Mouse (Mus musculus) megakaryocyte-erythroid progenitor cell, adult 5-6 weeks (primary cell): Measurements from ENCODE around the gene Slfn5. TPM values are rescaled to one million over a fixed set of nuclear protein-coding genes. Genes with fewer than 3 reads are reported as not detected.
A peak's percentile ranks its signal among the peaks of the same experiment; 100 is the strongest.
"Not testable (repeated sequence)": the region's sequence is repeated elsewhere in the genome, so short reads cannot be mapped to it uniquely, and the experiment has no call there.

Experiments used
- ATAC-seq: replicated peaks from 2 replicates; pipeline ENCODE4 v1.8.0; 2016; ENCODE audit warnings: mild to moderate bottlenecking, inconsistent platforms; ENCODE audit not compliant: severe bottlenecking, poor library complexity, low FRiP score, low TSS enrichment
- total RNA-seq, 2 experiments: library from RNA; stranded (forward) in 1 of 2; stranded (reverse) in 1 of 2; fragments of 200-1000, 215-1000 nt in 1 of 2; fragments of >200 nt in 1 of 2; fragmentation: Nextera tagmentation in 1 of 2; gene quantifications; 2 replicates each; pipeline ENCODE4 v1.2.3; 2014 to 2017

Gene Slfn5
- 1.1 and 2.5 TPM in 2 replicates for total RNA-seq (2014; fragmentation: Nextera tagmentation)
- total RNA-seq (2017), result 2.8 and 5.5 TPM in 2 replicates

- no peak for ATAC-seq
Measured at GRCm38 (mm10) chr11:82950736-82951481, at the start of gene Slfn5. Slfn5 (plus strand) TSS chr11:82951349.

- no peak for ATAC-seq
Measured at GRCm38 (mm10) chr11:82901606-82902310, 49.4 kb upstream of the Slfn5 start.

- ATAC-seq, result no peak
Measured at GRCm38 (mm10) chr11:82904952-82905351, 46.2 kb upstream of the Slfn5 start.

GRCm38 (mm10) chr11:82905816-82906215 is 45.3 kb upstream of the Slfn5 start:
- ATAC-seq, result no peak

- ATAC-seq, result peak; percentile 77
Measured at GRCm38 (mm10) chr11:82907651-82908607, 43.2 kb upstream of the Slfn5 start, which contains the start of gene Nle1. Nle1 (minus strand) TSS chr11:82908411.

GRCm38 (mm10) chr11:82908608-82908989 is 42.5 kb upstream of the Slfn5 start:
- ATAC-seq, result no peak

GRCm38 (mm10) chr11:82910250-82910649 is 40.9 kb upstream of the Slfn5 start, which contains the start of gene Unc45b:
Unc45b (plus strand) TSS chr11:82910550.
- ATAC-seq, result no peak

GRCm38 (mm10) chr11:82910679-82911389 is 40.3 kb upstream of the Slfn5 start:
- no peak for ATAC-seq

GRCm38 (mm10) chr11:82914711-82915352 is 36.3 kb upstream of the Slfn5 start:
- peak; percentile 79 for ATAC-seq

- no peak for ATAC-seq
Measured at GRCm38 (mm10) chr11:82920768-82921167, 30.4 kb upstream of the Slfn5 start.

GRCm38 (mm10) chr11:82921691-82922090 is 29.5 kb upstream of the Slfn5 start:
- ATAC-seq, result no peak

GRCm38 (mm10) chr11:82923910-82924309 is 27.2 kb upstream of the Slfn5 start:
- ATAC-seq, result not testable (repeated sequence)

- ATAC-seq, result 0 out of 2 replicates have a peak, but pooled peaks have one; percentile 50
Measured at GRCm38 (mm10) chr11:82928897-82929632, 22.1 kb upstream of the Slfn5 start.

GRCm38 (mm10) chr11:82929633-82929950 is 21.6 kb upstream of the Slfn5 start:
- no peak for ATAC-seq

- ATAC-seq, result not testable (repeated sequence)
Measured at GRCm38 (mm10) chr11:82930391-82930955, 20.7 kb upstream of the Slfn5 start.

- ATAC-seq, result not testable (repeated sequence)
Measured at GRCm38 (mm10) chr11:82931161-82931560, 20.0 kb upstream of the Slfn5 start.

- ATAC-seq, result not testable (repeated sequence)
Measured at GRCm38 (mm10) chr11:82931671-82932450, 19.3 kb upstream of the Slfn5 start.
